Mouse (Mus musculus) ES-Bruce4 (cell line): Measurements from ENCODE around the gene Sgce.

ENCODE experiments used
- CTCF ChIP-seq: IDR thresholded peaks from one replicate; pipeline ENCODE4 v1.8.1; 2011; ENCODE audit warnings: low read depth, low read length
- EP300 ChIP-seq: IDR thresholded peaks from 2 replicates; pipeline ENCODE4 v1.6.1; 2011; ENCODE audit warnings: low read depth, low read length; ENCODE audit not compliant: insufficient read depth
- POLR2A ChIP-seq: IDR thresholded peaks from one replicate; pipeline ENCODE4 v1.8.1; 2011; ENCODE audit warnings: low read length; ENCODE audit not compliant: insufficient read depth

DNA sequence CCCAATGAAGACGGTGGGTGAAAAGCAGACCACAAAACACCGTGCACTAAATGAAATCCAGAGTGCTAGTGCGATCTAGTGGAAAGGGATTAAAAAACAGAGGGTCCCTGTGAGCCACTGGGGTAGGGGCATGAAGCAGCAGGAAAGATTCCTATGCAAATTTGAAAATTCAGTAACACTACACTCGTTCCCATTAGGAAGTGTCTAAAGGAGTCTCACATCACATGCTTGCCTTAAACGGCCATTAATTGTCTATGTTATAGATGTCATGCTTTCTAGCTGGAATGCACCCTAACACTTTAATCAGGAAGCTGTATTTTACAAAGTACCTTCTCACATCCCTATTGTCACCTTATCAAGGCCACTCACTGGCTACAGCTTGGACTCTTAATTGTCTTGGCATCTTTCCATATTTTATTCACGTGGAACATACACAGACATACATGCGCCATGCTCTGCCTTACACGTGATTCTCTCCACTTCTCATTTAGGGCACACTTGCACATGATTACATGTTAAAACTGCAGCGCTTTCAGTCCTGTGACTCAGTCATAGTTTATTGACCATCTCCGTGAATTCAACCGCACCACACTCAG is 8.9 kb downstream of the Sgce start:
- no peak for TF ChIP-seq POLR2A
- TF ChIP-seq CTCF = no peak
- no peak for TF ChIP-seq EP300
